Mouse (Mus musculus) gastrocnemius, postnatal 10 days (tissue): ENCODE results near the gene Prex1. TPM values are rescaled to one million over a fixed set of nuclear protein-coding genes. Genes with fewer than 3 reads are reported as not detected.

Experiments
- DNase-seq: peaks from one replicate; pipeline ENCODE4 v3.0.0; 2021; ENCODE audit warnings: mixed read lengths
- total RNA-seq, 2 experiments: library from RNA; stranded (reverse); gene quantifications; 2 replicates each; pipeline ENCODE4 v1.2.3; 2021

The Prex1 gene
- total RNA-seq, 2 experiments from 2014 or later: 12.9 to 20.3 TPM

DNA sequence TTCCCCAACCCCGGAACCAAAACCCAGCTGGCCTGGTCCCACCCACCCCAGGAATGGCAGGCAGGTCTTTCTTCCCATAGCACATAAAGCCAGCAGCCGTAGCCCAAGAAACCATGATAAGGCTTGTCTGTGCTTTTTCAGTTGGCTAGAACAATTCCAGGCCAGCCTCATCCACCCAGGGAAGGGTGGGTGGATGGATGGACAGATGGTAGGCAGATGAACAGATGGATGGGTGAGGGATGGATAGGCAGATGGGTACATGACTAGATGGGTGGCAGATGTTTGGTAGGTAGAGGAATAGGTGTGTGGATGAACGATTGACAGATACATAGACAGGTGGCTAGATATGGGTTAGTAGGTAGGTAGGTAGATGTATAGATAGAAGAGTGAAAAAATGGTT lies 110.7 kb downstream of the Prex1 start:
- DNase-seq: no peak

DNA sequence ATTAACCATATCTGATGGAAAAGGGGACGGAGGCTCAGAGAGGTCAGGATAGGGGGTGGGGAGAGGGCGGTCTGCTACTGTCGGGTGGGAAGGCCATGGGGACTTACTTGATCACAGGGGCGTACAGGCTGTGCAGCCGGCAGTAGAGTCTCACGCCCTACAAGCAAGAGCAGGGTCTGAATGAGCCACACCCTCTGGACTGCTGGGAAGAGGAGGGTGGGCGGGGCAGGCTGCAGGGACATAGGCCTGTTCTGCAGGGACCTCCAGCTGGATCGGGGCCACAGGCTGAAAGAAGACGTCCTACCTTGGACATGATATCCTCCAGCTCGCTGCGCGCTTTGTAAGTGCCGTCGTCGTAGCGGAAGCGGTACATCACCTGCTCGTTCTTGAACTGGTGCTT lies 112.2 kb downstream of the Prex1 start:
- DNase-seq: no peak

- no peak for DNase-seq
Observed at GRCm38 (mm10) chr2:166598453-166599155, 115.0 kb downstream of the Prex1 start.

- DNase-seq: no peak
Observed at GRCm38 (mm10) chr2:166597763-166598162, 115.9 kb downstream of the Prex1 start.

GRCm38 (mm10) chr2:166592034-166592912 lies 121.4 kb downstream of the Prex1 start:
- peak; percentile 85 for DNase-seq

DNA sequence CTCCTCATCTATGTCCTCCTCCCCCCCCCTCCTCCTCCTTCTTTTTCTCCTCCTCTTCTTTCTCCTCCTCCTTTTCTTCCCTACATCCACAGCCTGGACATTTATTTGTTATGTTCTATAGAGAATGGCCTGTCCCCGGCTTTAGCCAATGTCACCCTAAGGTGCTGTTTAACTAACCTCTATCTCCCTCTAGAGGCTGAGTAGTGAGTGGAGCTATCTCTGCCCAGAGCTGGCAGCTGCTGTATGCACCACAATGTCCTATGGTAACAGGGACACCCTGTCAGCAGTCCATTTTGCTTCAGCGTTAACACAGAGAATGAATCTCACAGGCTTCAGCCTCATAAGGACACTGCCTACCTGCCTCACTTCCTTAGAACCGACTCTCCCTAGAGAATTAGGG lies 129.1 kb downstream of the Prex1 start:
- DNase-seq: no peak

- no peak for DNase-seq
Observed at GRCm38 (mm10) chr2:166583292-166583691, 130.3 kb downstream of the Prex1 start.

DNA sequence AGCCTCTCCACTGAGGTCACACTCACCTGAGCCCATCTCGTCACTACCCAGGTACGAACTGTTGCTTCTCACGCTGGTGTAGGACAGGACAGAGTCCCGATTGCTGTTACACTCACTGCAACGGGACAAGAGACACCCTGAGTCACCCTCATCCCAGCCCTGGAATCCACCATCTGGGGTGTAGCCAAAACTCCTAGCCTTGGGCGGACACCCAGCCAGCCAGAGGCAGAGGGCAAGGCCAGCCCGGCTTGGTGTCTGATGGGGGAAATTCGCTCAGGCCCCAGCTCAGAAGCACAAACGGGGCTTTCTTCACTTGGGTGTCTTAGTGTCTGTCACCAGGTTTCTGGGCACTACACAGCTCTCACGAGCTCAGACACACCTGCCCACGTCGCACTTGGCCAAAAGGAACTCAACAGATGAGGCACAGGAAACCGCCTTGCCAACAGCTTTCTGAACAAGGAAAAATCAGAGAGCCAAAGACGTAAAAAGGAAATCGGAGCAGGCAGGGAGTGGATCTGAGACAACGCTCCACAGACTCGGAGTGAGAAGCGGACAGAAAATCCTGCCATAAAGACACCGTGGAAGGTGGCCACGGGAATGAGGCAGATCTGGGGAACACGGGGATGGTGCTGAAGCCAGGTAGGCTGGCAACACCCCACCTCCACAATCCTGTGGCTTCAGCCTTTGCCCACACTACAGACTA lies 131.6 kb downstream of the Prex1 start:
- no peak for DNase-seq

DNA sequence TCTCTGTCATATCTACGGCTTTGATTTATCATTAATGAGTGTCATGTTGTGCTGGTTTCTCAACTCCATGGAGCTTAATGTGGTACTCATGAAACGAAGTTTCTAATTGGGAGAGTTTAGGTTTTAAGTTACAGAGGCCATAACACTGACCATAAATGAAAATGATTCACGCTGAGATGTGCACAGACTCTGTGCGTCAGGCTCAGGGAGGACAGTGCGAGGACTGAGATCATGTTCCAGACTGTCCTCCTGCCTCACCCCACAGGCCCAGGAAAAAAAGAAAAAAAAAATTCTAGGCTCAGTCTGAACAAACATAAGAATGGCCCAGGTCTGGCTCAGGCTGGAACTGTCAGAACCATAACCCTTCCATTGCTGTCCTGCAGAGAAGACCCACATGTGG lies 133.8 kb downstream of the Prex1 start:
- no peak for DNase-seq

DNA sequence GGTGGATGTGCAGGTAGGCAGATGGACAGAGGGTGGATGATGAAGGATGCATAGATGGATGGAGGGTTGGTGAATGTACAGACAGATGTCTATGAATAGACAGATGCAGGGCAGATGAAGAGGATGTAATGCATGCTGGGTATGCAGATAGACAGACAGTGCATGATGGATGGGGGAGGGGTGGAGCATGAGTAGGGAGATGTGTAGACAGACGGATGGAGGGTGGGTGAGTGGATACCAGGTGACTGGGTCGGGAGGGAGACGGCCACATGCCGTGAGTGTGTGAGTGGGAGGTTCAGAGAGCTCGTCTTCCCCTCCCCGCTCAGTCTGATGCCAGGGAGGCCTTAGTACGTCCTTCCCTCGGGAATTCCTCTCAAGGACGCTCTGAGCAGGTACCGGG lies 134.3 kb downstream of the Prex1 start:
- no peak for DNase-seq

GRCm38 (mm10) chr2:166575419-166575818 lies 138.2 kb downstream of the Prex1 start:
- peak; percentile 42 for DNase-seq

GRCm38 (mm10) chr2:166574934-166575333 lies 138.7 kb downstream of the Prex1 start:
- peak; percentile 86 for DNase-seq

DNA sequence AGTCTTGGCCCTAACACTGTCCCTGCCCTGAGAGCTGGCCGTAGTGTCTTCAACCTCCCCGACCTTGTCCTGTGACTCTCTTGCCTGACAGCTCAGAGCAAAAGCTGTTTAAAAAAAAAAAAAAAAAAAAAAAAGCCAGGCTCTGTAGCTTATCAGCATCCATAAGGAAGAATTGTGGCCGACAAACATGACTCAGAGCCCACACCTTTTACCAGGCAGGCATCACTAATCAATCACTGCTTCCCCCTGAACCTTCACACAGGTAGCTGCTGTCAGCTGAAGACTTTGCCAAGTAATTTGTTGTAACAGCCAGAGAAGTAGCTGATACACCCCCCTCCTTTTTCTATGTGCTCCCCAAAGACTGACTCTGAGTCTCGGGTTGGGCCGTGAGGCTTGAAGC lies 140.0 kb downstream of the Prex1 start:
- no peak for DNase-seq

- DNase-seq: no peak
Observed at GRCm38 (mm10) chr2:166572297-166572696, 141.3 kb downstream of the Prex1 start.

- DNase-seq: no peak
Observed at GRCm38 (mm10) chr2:166569182-166569581, 144.4 kb downstream of the Prex1 start.

- DNase-seq: no peak
Observed at GRCm38 (mm10) chr2:166565503-166565902, 148.1 kb downstream of the Prex1 start.

- peak; percentile 68 for DNase-seq
Observed at GRCm38 (mm10) chr2:166564455-166564854, 149.2 kb downstream of the Prex1 start.

- DNase-seq: peak; percentile 93
Observed at GRCm38 (mm10) chr2:166563890-166564289, 149.7 kb downstream of the Prex1 start.

- no peak for DNase-seq
Observed at GRCm38 (mm10) chr2:166563076-166563475, 150.6 kb downstream of the Prex1 start.

- DNase-seq: no peak
Observed at GRCm38 (mm10) chr2:166561781-166562180, 151.9 kb downstream of the Prex1 start.

- DNase-seq: no peak
Observed at GRCm38 (mm10) chr2:166560826-166561225, 152.8 kb downstream of the Prex1 start.

DNA sequence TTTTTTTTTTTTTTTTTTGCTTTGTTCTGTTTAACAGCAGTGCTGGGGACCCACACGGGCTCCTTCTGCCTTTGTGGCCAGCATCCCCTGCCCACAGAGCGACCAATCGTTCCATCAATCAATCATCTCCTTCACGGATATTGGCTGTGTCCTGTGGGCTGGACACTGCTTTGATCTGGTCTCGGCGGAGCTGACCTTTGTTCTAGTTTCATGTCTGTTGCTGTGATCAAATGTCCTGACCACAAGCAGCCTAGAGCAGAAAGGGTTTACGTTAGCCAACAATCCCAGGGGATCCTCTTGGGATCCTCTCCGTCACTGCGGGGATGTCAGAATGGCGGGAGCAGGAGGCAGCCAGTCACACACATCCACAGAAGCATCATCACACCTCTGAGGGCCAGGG lies 154.1 kb downstream of the Prex1 start:
- no peak for DNase-seq

- DNase-seq: no peak
Observed at GRCm38 (mm10) chr2:166555508-166555907, 158.1 kb downstream of the Prex1 start.
